Mouse (Mus musculus) lung, adult 2 months (tissue): ENCODE results near the gene Mylip.

ENCODE experiments used
- CTCF ChIP-seq: fragments of 200-500 bp; IDR thresholded peaks from 2 replicates; pipeline ENCODE4 v1.5.1; 2011; ENCODE audit warnings: mild to moderate bottlenecking, low read length, control low read depth; ENCODE audit not compliant: insufficient read depth
- POLR2A ChIP-seq: fragments of 200-500 bp; IDR thresholded peaks from 2 replicates; pipeline ENCODE4 v1.6.1; 2011; ENCODE audit warnings: low read depth, mild to moderate bottlenecking, control low read depth, low read length, borderline replicate concordance; ENCODE audit errors: extremely low read depth

- no peak for TF ChIP-seq POLR2A
- TF ChIP-seq CTCF, result no peak
Measured at GRCm38 (mm10) chr13:45343541-45343940, 46.0 kb upstream of the Mylip start.
